Mouse (Mus musculus): Measurements from ENCODE around the gene 1810024B03Rik. TPM values are rescaled to one million over a fixed set of nuclear protein-coding genes. Genes with fewer than 3 reads are reported as not detected.
A peak's percentile ranks its signal among the peaks of the same experiment; 100 is the strongest.

The 1810024B03Rik gene
- 1.2 TPM in 2 replicates for polyA plus RNA-seq (2015; fragmentation: Nextera tagmentation; extraction: Ambion mirVana)

- 7% methylated on average over 36 of the region's 36 CpGs for WGBS (ENCODE audit: insufficient replicate concordance)
- DNase-seq (peak; percentile 91), ATAC-seq (ENCODE audit: low read depth) (peak; percentile 98)
- H3K9ac ChIP-seq = peak within 1 kb of the TSS; percentile 89
- H3K36me3 ChIP-seq = peaks cover 24% of the 10 kb centered on the region
- H3K4me2 ChIP-seq = peak within 1 kb of the TSS; percentile 85
- peak within 1 kb of the TSS; percentile 95 for H3K4me3 ChIP-seq (replicated peaks)
- H3K4me1 ChIP-seq (replicated peaks) = peaks cover 23% of the 10 kb centered on the region
- H3K27me3 ChIP-seq = no peaks in the 10 kb centered on the region
- peak within 1 kb of the TSS; percentile 80 for H3K27ac ChIP-seq
- H3K9me3 ChIP-seq (replicated peaks) = no peaks in the 10 kb centered on the region
These were observed at the start of gene 1810024B03Rik, which contains the start of gene Snrnp200 for GRCm38 (mm10) chr2:127207547-127208451. Gene 1810024B03Rik, minus strand, starts transcription at chr2:127208280. Gene Snrnp200, plus strand, starts transcription at chr2:127208386.

- 78% methylated on average over 6 of the region's 6 CpGs for WGBS (ENCODE audit: insufficient replicate concordance)
- H3K9ac ChIP-seq = no peak overlapping the region
- peaks cover 19% of the 10 kb centered on the region for H3K4me1 ChIP-seq (replicated peaks)
- no peak overlapping the region for H3K27ac ChIP-seq
- DNase-seq (no peak), ATAC-seq (ENCODE audit: low read depth) (no peak)
- H3K27me3 ChIP-seq = no peaks in the 10 kb centered on the region
- no peak overlapping the region for H3K4me3 ChIP-seq (replicated peaks)
- peaks cover 45% of the 10 kb centered on the region for H3K36me3 ChIP-seq
- no peaks in the 10 kb centered on the region for H3K9me3 ChIP-seq (replicated peaks)
- H3K4me2 ChIP-seq = no peak overlapping the region
These were observed 47.2 kb upstream of the 1810024B03Rik start for GRCm38 (mm10) chr2:127255294-127255693.

GRCm38 (mm10) chr2:127254604-127255134 lies 46.6 kb upstream of the 1810024B03Rik start:
- H3K27me3 ChIP-seq = no peaks in the 10 kb centered on the region
- WGBS (ENCODE audit: insufficient replicate concordance) = 72% methylated on average over 3 of the region's 3 CpGs

GRCm38 (mm10) chr2:127252787-127253186 lies 44.7 kb upstream of the 1810024B03Rik start:
- Histone ChIP-seq H3K4me3 (replicated peaks) (no peak overlapping the region), H3K36me3 (peaks cover 25% of the 10 kb centered on the region), H3K4me1 (replicated peaks) (peaks cover 38% of the 10 kb centered on the region), H3K9me3 (replicated peaks) (no peaks in the 10 kb centered on the region), H3K27ac (peak overlapping the region; percentile 19; the same call in 1 of the 2 replicates), H3K9ac (no peak overlapping the region), H3K27me3 (no peaks in the 10 kb centered on the region), H3K4me2 (no peak overlapping the region)
- WGBS (ENCODE audit: insufficient replicate concordance) = 78% methylated on average over 5 of the region's 5 CpGs
- ATAC-seq (ENCODE audit: low read depth) (no peak), DNase-seq (no peak)

More at GRCm38 (mm10) chr2:127254604-127255134, 46.6 kb upstream of the 1810024B03Rik start:
- H3K4me2 ChIP-seq = no peak overlapping the region
- peaks cover 25% of the 10 kb centered on the region for H3K4me1 ChIP-seq (replicated peaks)
- DNase-seq (no peak), ATAC-seq (ENCODE audit: low read depth) (no peak)
- H3K4me3 ChIP-seq (replicated peaks) = no peak overlapping the region
- peaks cover 44% of the 10 kb centered on the region for H3K36me3 ChIP-seq
- H3K9me3 ChIP-seq (replicated peaks) = no peaks in the 10 kb centered on the region
- no peak overlapping the region for H3K27ac ChIP-seq
- no peak overlapping the region for H3K9ac ChIP-seq

GRCm38 (mm10) chr2:127251880-127252527 lies 43.9 kb upstream of the 1810024B03Rik start:
- Histone ChIP-seq H3K9me3 (replicated peaks) (no peaks in the 10 kb centered on the region), H3K36me3 (peaks cover 17% of the 10 kb centered on the region), H3K4me1 (replicated peaks) (peaks cover 41% of the 10 kb centered on the region), H3K27me3 (no peaks in the 10 kb centered on the region), H3K27ac (no peak overlapping the region), H3K9ac (no peak overlapping the region), H3K4me2 (no peak overlapping the region), H3K4me3 (replicated peaks) (no peak overlapping the region)
- ATAC-seq (ENCODE audit: low read depth) (no peak), DNase-seq (no peak)
- 56% methylated on average over 3 of the region's 3 CpGs for WGBS (ENCODE audit: insufficient replicate concordance)

- WGBS (ENCODE audit: insufficient replicate concordance) = 76% methylated on average over 3 of the region's 3 CpGs
- DNase-seq (no peak), ATAC-seq (ENCODE audit: low read depth) (no peak)
- Histone ChIP-seq H3K4me1 (replicated peaks) (peaks cover 47% of the 10 kb centered on the region), H3K27ac (no peak overlapping the region), H3K4me3 (replicated peaks) (no peak overlapping the region), H3K9me3 (replicated peaks) (no peaks in the 10 kb centered on the region), H3K9ac (no peak overlapping the region), H3K36me3 (peaks cover 14% of the 10 kb centered on the region), H3K27me3 (no peaks in the 10 kb centered on the region), H3K4me2 (no peak overlapping the region)
These were observed 43.4 kb upstream of the 1810024B03Rik start for GRCm38 (mm10) chr2:127251457-127251856.

GRCm38 (mm10) chr2:127250291-127251008 lies 42.4 kb upstream of the 1810024B03Rik start:
- H3K4me3 ChIP-seq (replicated peaks) = no peak overlapping the region
- peak overlapping the region; percentile 99 for H3K4me2 ChIP-seq
- H3K36me3 ChIP-seq = peaks cover 18% of the 10 kb centered on the region

GRCm38 (mm10) chr2:127248334-127249004 lies 40.4 kb upstream of the 1810024B03Rik start:
- Histone ChIP-seq H3K27ac (peak overlapping the region; percentile 95), H3K4me1 (replicated peaks) (peaks cover 56% of the 10 kb centered on the region), H3K27me3 (no peaks in the 10 kb centered on the region), H3K9ac (peak overlapping the region; percentile 95), H3K4me3 (replicated peaks) (peak overlapping the region; percentile 97), H3K36me3 (peaks cover 37% of the 10 kb centered on the region), H3K9me3 (replicated peaks) (no peaks in the 10 kb centered on the region), H3K4me2 (peak overlapping the region; percentile 99)
- ATAC-seq (ENCODE audit: low read depth) (peak; percentile 48), DNase-seq (peak; percentile 56)
- under 1% methylated on average over 39 of the region's 39 CpGs for WGBS (ENCODE audit: insufficient replicate concordance)

More at GRCm38 (mm10) chr2:127250291-127251008, 42.4 kb upstream of the 1810024B03Rik start:
- 69% methylated on average over 9 of the region's 9 CpGs for WGBS (ENCODE audit: insufficient replicate concordance)
- H3K9me3 ChIP-seq (replicated peaks) = no peaks in the 10 kb centered on the region
- ATAC-seq (ENCODE audit: low read depth) (no peak), DNase-seq (no peak)
- no peak overlapping the region for H3K27ac ChIP-seq
- H3K27me3 ChIP-seq = no peaks in the 10 kb centered on the region
- H3K9ac ChIP-seq = no peak overlapping the region
- peaks cover 56% of the 10 kb centered on the region for H3K4me1 ChIP-seq (replicated peaks)

GRCm38 (mm10) chr2:127247592-127248333 lies 39.7 kb upstream of the 1810024B03Rik start, which contains the start of the genes Ciao1 and Tmem127:
Gene Ciao1, minus strand, starts transcription at chr2:127247816.
Gene Tmem127, plus strand, starts transcription at chr2:127247908.
- Histone ChIP-seq H3K4me1 (replicated peaks) (peaks cover 56% of the 10 kb centered on the region), H3K4me3 (replicated peaks) (peak within 1 kb of the TSS; percentile 97), H3K27me3 (no peaks in the 10 kb centered on the region), H3K4me2 (peak within 1 kb of the TSS; percentile 99), H3K9me3 (replicated peaks) (no peaks in the 10 kb centered on the region), H3K27ac (peak within 1 kb of the TSS; percentile 95), H3K9ac (peak within 1 kb of the TSS; percentile 95), H3K36me3 (peaks cover 40% of the 10 kb centered on the region)
- ATAC-seq (ENCODE audit: low read depth) (peak; percentile 98), DNase-seq (peak; percentile 97)
- under 1% methylated on average over 53 of the region's 53 CpGs for WGBS (ENCODE audit: insufficient replicate concordance)

- Histone ChIP-seq H3K4me3 (replicated peaks) (no peak overlapping the region), H3K36me3 (peaks cover 90% of the 10 kb centered on the region), H3K9ac (no peak overlapping the region), H3K9me3 (replicated peaks) (no peaks in the 10 kb centered on the region), H3K27me3 (no peaks in the 10 kb centered on the region), H3K27ac (no peak overlapping the region), H3K4me1 (replicated peaks) (no peaks in the 10 kb centered on the region), H3K4me2 (no peak overlapping the region)
- no peak for DNase-seq
- 90% methylated on average over 2 of the region's 2 CpGs for WGBS (ENCODE audit: insufficient replicate concordance)
- no peak for ATAC-seq (ENCODE audit: low read depth)
These were observed 32.0 kb upstream of the 1810024B03Rik start for GRCm38 (mm10) chr2:127240065-127240464.
